Mouse (Mus musculus) c-Kit-positive CD71-positive TER-119-positive erythroid progenitor cells, embryonic 14.5 days (primary cell): ENCODE results near the gene Ccnyl1.

ENCODE experiments used
- DNase-seq: peaks from one replicate; pipeline ENCODE4 v3.0.0-alpha.2; 2013; ENCODE audit warnings: low spot score

The Ccnyl1 gene

DNA sequence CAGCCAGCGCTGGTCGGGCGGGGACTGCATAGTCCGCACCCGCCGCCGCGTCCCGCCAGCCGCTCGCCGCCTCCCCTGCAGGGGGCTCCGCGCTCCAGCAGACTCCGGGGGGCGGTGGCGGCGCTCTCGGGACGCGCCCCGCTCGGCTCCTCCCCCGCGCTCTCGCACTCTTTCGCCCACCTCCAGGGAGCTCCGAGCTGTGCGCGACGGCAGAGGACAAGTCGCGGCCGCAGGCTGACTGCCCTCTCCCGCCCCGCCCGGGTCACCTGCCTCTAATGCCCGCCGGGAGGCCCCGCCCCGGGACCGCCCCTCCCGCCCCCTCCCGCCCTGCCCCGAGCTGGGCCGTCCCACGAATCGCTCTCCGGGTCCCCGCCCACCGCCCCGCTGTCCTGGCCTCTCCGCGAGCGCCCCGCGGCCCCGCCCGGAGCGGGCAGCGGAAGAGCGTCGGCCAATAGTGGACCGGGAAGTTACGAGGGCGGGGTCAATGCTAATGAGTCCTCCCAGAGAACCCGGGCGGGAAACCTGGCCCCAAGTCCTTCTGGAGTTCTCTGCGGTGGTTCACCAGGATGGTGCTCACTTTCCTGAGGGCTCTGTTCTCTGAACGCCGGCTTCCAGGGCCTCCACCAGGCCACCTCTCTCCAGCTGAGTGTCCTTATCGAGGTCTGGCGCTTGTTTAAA lies 47.4 kb downstream of the Ccnyl1 start, which contains the start of gene Fzd5:
Fzd5 (minus strand) TSS at position 250 of the 678 bp plus-strand sequence.
- DNase-seq = peak; percentile 94

DNA sequence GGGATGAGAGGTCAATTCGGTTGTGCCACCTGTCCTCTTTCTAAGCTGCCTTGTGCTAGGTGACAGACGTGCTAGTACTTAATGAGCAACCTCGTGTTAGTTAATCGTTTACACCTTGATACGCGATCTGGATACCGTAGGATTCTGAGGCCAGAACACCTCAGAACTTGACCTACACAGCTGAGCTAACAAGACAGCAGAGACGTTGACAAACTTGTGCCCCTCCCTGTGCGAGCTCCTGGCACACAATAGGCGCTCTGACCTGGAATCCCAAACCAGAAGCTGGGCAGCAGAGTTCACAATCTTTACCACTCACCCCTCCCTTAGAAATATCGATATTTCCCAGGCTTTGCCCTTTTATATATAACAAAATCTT lies 47.9 kb downstream of the Ccnyl1 start:
- DNase-seq = no peak

DNA sequence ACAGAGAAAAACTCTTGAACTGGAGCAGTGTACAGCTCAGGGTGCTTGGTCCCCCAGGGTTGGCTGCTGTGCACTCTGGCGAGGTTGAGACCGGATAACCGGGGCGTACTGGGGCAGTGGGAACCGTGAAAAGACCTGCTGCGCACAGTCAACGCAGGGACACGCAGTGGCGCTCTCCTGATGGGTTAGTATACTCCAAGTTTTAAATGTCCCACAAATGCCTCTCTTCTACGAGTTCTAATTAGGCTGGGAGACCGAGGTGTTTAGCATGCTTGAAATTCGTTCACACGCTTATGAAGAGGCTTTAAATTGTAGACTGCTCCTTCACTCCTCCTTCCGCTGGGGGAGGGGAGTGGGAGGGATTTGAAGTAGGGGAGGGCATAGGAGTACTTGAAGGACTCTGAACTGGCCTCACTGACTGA lies 48.4 kb downstream of the Ccnyl1 start:
- DNase-seq = peak; percentile 67

DNA sequence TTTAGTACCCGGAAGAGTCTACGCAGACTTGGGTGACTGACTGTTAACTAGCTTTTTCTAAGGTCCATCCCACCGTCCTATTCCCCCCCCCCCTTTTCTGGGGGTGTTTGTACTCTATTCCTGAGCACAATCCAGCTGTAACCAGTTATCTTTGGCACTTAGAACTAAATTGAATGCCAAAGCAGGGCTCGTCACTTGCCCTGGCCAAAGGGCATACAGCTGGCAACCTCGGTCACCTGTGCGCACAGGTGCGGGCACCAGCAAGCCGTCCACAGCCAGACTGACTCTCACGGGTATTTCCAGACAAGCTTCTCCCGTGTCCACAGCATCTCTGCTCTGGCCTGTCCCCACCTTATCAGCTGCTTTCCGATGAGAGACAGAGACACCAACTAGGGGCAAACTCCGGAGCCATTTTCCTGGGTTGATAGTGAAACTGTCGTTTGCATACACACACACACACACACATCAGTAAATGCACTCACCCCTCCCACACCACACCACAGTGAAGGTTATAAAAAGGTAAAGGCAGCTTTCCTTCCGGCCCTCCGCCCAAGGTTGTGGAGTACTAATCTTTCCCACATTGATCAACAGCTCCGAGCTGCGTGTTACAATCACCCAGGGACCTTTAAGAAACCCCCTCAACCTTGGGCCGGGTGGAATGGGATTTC lies 52.6 kb downstream of the Ccnyl1 start:
- DNase-seq = no peak

DNA sequence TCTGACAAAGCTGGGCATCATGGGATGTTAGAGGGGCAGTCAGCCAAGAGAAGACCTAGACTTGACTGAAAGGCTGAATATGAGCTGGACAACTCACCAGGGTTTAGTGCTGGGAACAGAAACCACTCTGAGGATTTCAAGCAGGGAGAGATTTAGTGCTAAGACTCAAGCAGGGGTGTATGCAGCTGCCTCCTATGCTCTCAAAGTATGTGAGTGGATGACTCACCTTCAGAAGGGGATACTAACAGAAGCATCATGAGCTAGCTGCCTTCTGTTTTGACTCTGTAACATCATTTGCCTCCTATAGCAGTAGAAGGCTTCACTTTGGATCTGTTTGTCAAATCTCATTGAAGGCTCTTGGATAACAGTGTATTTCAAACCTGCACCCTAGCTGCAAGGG lies 54.4 kb downstream of the Ccnyl1 start:
- no peak for DNase-seq

DNA sequence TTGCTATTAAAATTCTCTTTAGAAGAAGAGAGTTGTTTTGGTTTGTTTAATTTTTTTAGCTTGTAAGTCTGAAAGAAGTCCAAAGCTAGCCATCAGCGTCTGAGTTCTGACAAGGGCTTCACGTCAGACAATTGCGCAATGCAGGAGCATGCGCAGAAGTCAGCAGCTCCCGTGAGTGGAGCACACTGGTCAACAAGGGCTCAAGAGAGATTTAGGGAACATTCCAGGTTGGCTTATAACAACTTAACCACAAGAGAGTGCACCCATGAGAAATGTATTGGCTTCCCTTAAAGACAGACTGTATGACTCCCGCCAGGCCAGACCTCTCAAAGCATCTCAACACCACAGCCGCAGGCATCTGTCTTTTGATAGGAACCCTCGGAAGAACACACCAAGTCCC lies 62.9 kb downstream of the Ccnyl1 start:
- DNase-seq = no peak

DNA sequence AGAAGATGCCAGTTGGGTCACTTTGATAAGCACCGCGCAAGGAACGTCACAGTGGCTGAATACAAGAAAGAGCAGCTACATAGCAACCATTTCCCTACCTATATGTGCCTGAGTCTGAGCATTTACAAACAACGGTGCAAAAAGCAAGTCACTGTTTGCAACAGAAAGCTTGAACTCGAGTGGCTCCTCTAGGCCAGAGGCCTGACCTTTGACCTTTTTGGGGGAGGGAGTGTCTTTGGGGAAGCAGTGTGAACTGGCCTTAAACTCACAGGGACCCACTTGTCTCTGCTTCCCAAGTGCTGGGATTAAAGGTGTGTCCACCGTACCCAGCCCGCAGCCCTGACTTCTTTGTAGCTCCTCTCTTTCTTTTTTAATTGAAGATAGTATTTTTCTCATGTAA lies 63.4 kb downstream of the Ccnyl1 start:
- no peak for DNase-seq

DNA sequence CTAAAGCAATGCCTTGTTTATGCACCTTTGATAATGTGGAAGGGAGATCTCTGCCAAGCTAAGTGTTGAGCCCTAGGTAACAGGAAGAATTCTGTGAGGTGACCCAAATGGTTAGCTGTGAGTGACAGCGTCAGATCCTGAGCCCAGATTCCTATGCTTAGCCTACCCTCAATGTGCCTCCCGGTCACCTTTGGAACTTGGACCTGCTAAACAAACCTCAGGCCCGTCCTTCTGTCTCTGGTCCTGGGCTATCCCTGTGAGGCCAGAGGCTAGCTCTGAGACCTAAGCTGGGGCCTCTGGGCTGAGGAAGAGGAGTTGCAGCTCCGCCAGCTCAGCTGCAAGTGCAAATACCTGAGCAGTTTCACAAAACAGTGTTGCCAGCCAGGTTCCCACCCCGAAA lies 64.4 kb downstream of the Ccnyl1 start:
- DNase-seq = no peak

DNA sequence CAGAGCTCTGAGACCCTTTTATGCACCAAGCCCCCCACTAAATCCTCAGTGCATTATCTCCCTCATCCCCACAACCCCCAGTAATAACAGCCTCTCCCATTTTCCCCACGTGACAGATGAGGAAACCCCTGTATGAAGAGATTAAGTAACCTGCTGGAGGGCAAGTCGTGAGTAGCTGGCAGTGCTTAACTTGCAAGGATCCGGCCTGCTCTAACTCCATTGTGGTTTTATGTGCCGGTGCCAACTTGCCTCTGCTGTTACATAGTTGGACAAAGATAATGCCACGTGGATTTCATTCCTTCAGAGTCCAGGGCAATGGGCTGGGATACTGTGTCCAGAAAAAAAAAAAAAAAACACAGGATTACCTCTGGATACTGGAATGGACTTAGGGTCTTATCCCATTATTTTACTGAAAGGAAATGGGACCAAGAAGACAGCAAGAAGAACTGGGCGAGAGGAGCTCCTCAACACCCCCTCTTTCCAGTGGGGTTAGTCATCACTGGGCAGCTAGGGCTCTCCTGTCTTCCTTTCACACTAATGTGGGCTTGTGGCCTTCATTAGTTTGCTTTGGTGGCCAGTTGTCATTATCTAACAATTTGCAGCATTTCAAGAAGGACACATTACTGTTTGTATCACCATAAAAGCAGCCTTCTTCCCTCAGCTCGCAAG lies 65.8 kb downstream of the Ccnyl1 start:
- DNase-seq = no peak

DNA sequence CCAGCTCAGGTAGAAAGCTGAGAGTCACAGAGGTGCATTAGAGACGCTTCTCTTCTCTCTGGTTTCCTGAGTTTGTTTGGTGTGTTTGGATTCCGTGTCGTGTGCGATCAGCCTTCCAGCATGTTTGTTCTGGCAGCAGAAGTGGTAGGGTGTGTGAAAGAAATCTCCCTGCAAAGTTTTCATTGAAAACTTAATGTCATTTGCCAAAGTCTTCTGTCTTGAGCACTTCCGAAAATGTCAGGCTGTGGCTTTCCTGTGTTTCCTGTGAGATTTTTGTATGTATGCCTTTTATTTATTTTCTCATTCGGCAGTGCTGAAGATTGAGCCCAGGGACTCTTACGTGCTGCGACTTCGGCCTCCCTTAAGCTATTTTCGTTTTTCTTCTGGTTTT lies 66.4 kb downstream of the Ccnyl1 start:
- no peak for DNase-seq

DNA sequence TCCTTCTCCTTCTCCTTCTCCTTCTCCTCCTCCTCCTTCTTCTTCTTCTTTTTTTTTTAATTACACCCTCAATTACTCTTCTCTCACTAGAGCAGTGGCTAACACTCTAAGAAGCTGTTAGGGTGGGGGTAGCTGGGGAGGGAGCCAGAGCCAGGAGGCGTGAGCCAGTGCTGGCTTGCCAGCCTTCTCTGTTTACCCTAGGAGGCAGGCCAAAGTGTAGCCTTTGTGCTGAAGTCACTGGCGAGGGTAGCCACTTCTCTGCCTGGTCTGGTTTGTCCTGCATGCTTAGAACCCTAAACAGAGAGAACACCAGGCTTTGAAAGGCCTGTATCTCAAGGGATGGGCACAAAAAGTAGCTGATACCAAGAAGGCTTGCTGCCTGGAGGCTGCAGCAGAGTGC lies 67.0 kb downstream of the Ccnyl1 start:
- DNase-seq = no peak

DNA sequence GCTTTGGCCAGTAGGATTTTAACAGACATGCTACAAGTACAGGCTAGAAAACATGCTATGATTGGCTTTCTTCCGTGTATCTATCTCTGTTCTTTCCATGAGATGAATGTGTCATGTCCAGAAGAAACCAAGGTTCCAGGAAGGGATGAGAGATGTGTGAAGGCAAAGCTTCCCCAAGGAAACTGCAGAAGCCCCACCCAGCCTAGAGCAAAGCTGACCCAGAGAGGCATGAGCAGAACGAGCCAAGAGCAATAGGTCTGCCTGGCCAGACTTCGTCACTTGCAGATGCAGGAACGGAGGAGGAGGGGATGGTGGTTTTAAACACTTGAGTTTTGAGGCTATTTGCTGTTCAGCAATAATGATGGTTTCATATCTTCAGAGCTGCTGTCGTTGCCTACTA lies 67.5 kb downstream of the Ccnyl1 start:
- no peak for DNase-seq

DNA sequence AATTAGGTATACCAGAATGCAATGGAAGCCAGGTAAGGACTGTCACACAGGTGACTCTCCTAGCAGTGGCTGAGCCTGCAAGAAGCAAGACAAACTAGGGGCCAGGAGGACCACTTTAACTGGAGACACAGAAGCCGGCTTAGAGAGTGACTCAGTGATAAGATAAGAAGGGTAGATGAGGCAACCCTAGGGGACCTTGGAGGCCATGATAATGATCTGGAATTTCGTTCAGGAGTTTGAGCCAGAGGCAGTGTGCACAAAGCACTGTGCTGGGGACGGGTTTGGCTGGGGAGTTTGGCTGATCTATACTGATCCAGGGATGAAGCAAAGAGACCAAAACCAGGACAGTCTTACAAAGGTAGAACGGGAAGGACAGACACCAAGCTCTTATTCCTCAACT lies 71.4 kb downstream of the Ccnyl1 start:
- no peak for DNase-seq

DNA sequence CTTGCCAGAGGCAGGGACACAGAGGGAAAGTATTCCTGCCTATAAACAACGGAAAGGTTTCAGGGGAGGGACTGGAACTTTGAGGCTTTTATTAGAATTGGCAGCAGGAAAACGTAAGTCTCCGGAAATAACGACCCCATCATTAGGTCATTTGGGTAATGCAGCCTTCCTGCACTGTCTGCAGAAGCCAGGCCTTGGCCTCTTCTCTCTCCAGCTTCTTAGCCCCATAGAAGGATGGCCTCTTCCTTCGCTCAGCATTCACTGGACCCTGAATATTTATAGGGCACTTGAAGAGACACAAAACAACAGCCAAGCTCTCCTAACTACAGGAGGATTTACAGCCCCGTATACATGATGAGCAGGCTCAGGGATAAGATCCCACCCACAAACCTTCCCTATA lies 79.9 kb downstream of the Ccnyl1 start:
- DNase-seq = no peak

DNA sequence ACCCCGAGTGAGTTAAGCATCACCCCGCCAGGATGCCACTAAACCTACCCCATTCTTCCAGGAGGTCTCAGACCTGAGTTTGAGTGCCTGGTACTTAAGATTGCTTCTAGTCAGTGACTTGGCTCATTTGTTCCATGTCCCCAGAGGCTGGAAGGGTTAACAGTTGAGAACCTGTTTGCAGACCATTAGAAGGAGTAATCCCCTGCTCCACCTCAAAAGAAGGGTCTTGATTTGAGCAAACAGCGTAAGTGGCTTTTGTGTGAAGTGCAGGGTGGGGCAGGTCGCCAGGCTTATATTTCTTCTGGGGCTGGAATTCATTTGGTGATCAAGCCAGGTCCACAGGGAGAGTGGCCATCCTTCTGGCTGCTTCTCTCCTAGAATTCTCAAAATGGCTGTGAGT lies 83.0 kb downstream of the Ccnyl1 start:
- DNase-seq = no peak
